Mouse (Mus musculus): ENCODE results near the gene Ltb. TPM values are rescaled to one million over a fixed set of nuclear protein-coding genes. Genes with fewer than 3 reads are reported as not detected.

Ltb gene
- total and polyA plus RNA-seq, 3 experiments: 0.78 to 1.2 TPM; not detected in 1

DNA sequence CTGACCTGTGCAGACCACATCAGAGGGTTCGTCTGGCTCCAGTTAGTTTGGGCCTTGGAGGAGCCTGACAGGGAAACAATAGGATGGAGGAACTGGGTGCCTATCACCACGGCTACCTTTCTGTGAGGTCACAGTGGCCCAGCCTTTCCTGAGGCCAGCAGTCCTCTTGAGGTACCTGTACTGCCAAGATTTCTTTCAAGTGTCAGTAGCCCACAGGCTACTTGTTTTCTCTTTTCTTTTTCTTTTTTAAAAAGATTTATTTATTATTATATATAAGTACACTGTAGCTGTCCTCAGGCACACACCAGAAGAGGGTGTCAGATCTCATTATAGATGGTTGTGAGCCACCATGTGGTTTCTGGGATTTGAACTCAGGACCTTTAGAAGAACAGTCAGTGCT is 18.3 kb upstream of the Ltb start, which contains the start of gene Aif1:
TSS of gene Aif1 (minus strand) at position 101 of the 400 bp plus-strand sequence.
- H3K4me1 ChIP-seq (ENCODE audit: insufficient read depth, low read depth, low read length): peaks cover 46% of the 10 kb centered on the region
- ATAC-seq (ENCODE audit: extremely low read depth, insufficient number of reproducible peaks, low FRiP score, poor library complexity, severe bottlenecking) (no peak), DNase-seq (ENCODE audit: low spot score) (no peak)
- H3K9me3 ChIP-seq (replicated peaks): no peaks in the 10 kb centered on the region
- no peak within 1 kb of the TSS for H3K4me3 ChIP-seq (ENCODE audit: low read depth, low read length)
- H3K36me3 ChIP-seq (replicated peaks): no peaks in the 10 kb centered on the region
- H3K27me3 ChIP-seq (ENCODE audit: insufficient read depth, low read length): peaks cover 23% of the 10 kb centered on the region
- TF ChIP-seq CTCF (IDR thresholded peaks at IDR 0.05; ENCODE audit: low read depth, low read length) (no peak), POLR2AphosphoS5 (IDR thresholded peaks at IDR 0.05; ENCODE audit: insufficient replicate concordance, low read depth, low read length) (no peak), GATA1 (IDR thresholded peaks at IDR 0.05; ENCODE audit: borderline replicate concordance, low read length) (no peak), GATA2 (IDR thresholded peaks at IDR 0.05; ENCODE audit: borderline replicate concordance, low read depth, low read length) (no peak), TAL1 (conservative IDR thresholded peaks at IDR 0.05; ENCODE audit: low read depth, low read length) (no peak)

DNA sequence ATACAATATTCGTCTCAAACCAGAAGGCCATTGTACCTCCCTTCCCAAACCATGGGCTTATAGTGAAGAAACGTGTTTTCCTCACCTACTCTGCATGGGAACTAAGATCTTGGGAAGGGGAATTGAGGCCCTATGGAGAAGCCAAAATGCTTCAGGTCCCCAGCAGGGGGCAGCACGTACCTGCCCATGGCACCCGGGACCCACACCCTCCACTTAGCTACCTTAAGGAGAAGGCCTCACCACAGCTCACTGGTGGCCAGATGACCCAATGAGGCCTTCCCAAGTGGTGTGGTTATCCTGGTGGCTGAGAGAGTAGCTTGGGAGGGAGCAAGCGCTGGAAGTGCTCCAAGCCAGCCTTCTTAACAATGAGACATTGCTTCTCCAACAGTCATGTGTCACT is 15.7 kb upstream of the Ltb start:
- Histone ChIP-seq H3K4me1 (ENCODE audit: insufficient read depth, low read depth, low read length) (peaks cover 33% of the 10 kb centered on the region), H3K4me3 (ENCODE audit: low read depth, low read length) (no peak overlapping the region; the same call in 1 of the 2 replicates), H3K36me3 (replicated peaks) (no peaks in the 10 kb centered on the region), H3K27me3 (ENCODE audit: insufficient read depth, low read length) (peaks cover 5% of the 10 kb centered on the region), H3K9me3 (replicated peaks) (no peaks in the 10 kb centered on the region)
- ATAC-seq (ENCODE audit: extremely low read depth, insufficient number of reproducible peaks, low FRiP score, poor library complexity, severe bottlenecking): 0 out of 2 replicates have a peak, but pooled peaks have one; percentile 28
- TF ChIP-seq TAL1 (conservative IDR thresholded peaks at IDR 0.05; ENCODE audit: low read depth, low read length) (no peak), CTCF (IDR thresholded peaks at IDR 0.05; ENCODE audit: low read depth, low read length) (peak; percentile 89)
- peak; percentile 70 for DNase-seq (ENCODE audit: low spot score)

DNA sequence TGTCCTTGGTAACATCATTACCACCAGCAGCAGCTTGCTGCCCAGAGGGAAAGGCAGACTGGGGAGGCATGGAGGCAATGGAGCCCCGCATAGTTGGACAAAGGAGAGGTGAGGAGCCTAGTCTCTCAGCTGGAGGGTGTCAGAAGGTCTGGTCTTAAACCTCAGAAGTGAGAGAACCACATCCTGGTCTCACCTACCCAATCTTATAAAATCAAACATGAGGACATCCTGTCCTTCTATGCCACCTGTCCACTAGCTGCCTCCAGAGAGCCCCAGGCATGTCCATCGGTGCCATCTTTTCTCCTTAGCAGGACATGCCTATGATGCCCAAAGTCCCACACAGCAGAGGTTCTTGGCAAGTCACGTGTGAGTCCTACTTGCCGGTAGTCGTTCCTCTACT is 14.1 kb upstream of the Ltb start:
- no peak for TF ChIP-seq GATA1 (IDR thresholded peaks at IDR 0.05; ENCODE audit: borderline replicate concordance, low read length)
- TF ChIP-seq POLR2AphosphoS5 (IDR thresholded peaks at IDR 0.05; ENCODE audit: insufficient replicate concordance, low read depth, low read length): no peak
- TF ChIP-seq GATA2 (IDR thresholded peaks at IDR 0.05; ENCODE audit: borderline replicate concordance, low read depth, low read length): no peak
- no peak for TF ChIP-seq TAL1 (conservative IDR thresholded peaks at IDR 0.05; ENCODE audit: low read depth, low read length)
- no peak for TF ChIP-seq CTCF (IDR thresholded peaks at IDR 0.05; ENCODE audit: low read depth, low read length)
- H3K36me3 ChIP-seq (replicated peaks): peaks cover 13% of the 10 kb centered on the region
- no peaks in the 10 kb centered on the region for H3K27me3 ChIP-seq (ENCODE audit: insufficient read depth, low read length)
- DNase-seq (ENCODE audit: low spot score) (no peak), ATAC-seq (ENCODE audit: extremely low read depth, insufficient number of reproducible peaks, low FRiP score, poor library complexity, severe bottlenecking) (no peak)
- H3K9me3 ChIP-seq (replicated peaks): no peaks in the 10 kb centered on the region
- H3K4me3 ChIP-seq (ENCODE audit: low read depth, low read length): no peak overlapping the region
- peaks cover 31% of the 10 kb centered on the region for H3K4me1 ChIP-seq (ENCODE audit: insufficient read depth, low read depth, low read length)

DNA sequence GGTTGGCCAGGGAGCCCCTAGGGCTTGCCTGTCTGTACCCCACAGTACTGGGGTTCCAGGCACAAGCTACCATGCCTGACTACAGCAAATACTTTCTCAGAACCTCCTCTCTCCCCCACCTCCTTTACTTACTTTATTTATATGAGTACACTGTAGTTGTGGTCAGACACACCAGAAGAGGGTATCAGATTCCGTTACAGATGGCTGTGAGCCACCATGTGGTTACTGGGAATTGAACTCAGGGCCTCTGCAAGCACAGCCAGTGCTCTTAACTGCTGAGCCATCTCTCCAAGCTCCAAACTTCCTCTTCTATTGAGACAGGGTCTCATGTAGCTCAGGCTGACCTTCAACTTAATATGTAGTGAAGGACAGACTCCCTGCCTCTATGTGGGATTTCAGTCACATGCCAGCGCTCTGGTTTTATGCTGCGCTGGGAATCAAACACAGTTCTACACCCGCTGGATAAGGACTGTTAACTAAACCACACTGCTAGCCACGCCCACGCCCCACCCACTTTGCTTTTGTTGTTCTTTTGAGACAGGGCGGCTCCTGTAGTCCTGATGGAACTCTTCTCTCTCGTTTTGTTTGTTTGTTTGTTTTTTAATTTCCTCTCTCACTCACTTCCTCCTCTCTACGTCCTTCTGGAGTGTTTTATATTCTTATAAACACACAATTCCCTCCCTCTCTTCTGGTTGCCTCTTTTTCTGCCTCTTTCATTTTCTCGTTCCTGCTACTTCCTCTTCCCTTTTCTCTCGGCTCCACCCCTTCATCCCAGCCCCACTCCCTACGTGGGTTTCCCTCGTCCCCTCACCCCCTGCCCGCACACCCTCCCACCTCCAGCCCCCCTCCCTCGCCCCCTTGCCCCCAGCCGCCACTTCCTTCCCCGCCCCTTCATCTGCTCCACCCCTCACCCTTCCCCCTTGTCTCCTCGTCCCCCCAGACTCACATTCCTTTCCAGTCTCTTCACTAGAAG is 8.3 kb upstream of the Ltb start:
- peaks cover 62% of the 10 kb centered on the region for H3K4me1 ChIP-seq (ENCODE audit: insufficient read depth, low read depth, low read length)
- ATAC-seq (ENCODE audit: extremely low read depth, insufficient number of reproducible peaks, low FRiP score, poor library complexity, severe bottlenecking): 0 out of 2 replicates have a peak, but pooled peaks have one; percentile 19

DNA sequence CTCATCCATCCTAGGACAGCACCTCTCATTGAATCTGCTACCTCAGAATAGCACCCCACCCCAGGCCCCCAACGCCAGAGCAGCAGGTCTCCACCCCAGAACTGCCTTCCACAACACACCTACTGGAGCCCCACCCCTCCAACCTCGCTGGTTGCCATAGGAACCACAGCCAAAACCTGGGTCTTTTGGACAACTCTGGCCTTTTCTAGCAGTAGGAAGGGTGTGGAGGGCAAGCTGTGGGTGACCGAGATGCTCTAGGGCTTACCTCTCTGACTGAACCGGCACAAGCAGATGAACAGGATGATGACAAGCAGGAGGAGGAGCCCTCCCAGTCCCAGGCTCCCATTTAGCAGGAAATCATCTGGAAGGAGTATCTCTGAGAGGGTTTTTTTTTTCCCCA is 7.6 kb upstream of the Ltb start:
- H3K36me3 ChIP-seq (replicated peaks): peaks cover 15% of the 10 kb centered on the region
- H3K4me1 ChIP-seq (ENCODE audit: insufficient read depth, low read depth, low read length): peaks cover 63% of the 10 kb centered on the region
- H3K4me3 ChIP-seq (ENCODE audit: low read depth, low read length): peak overlapping the region; percentile 66
- H3K9me3 ChIP-seq (replicated peaks): no peaks in the 10 kb centered on the region
- TF ChIP-seq GATA2 (IDR thresholded peaks at IDR 0.05; ENCODE audit: borderline replicate concordance, low read depth, low read length) (no peak), TAL1 (conservative IDR thresholded peaks at IDR 0.05; ENCODE audit: low read depth, low read length) (no peak), CTCF (IDR thresholded peaks at IDR 0.05; ENCODE audit: low read depth, low read length) (no peak), GATA1 (IDR thresholded peaks at IDR 0.05; ENCODE audit: borderline replicate concordance, low read length) (no peak), POLR2AphosphoS5 (IDR thresholded peaks at IDR 0.05; ENCODE audit: insufficient replicate concordance, low read depth, low read length) (no peak)
- no peaks in the 10 kb centered on the region for H3K27me3 ChIP-seq (ENCODE audit: insufficient read depth, low read length)
- ATAC-seq (ENCODE audit: extremely low read depth, insufficient number of reproducible peaks, low FRiP score, poor library complexity, severe bottlenecking) (peak; percentile 24; the same call in 1 of the 2 replicates), DNase-seq (ENCODE audit: low spot score) (no peak)

More for the DNA sequence above, 8.3 kb upstream of the Ltb start:
- Histone ChIP-seq H3K9me3 (replicated peaks) (no peaks in the 10 kb centered on the region), H3K27me3 (ENCODE audit: insufficient read depth, low read length) (no peaks in the 10 kb centered on the region), H3K36me3 (replicated peaks) (peaks cover 15% of the 10 kb centered on the region), H3K4me3 (ENCODE audit: low read depth, low read length) (peak overlapping the region; percentile 66)
- no peak for TF ChIP-seq GATA1 (IDR thresholded peaks at IDR 0.05; ENCODE audit: borderline replicate concordance, low read length)
- TF ChIP-seq POLR2AphosphoS5 (IDR thresholded peaks at IDR 0.05; ENCODE audit: insufficient replicate concordance, low read depth, low read length): no peak
- TF ChIP-seq CTCF (IDR thresholded peaks at IDR 0.05; ENCODE audit: low read depth, low read length): no peak
- no peak for TF ChIP-seq GATA2 (IDR thresholded peaks at IDR 0.05; ENCODE audit: borderline replicate concordance, low read depth, low read length)
- no peak for TF ChIP-seq TAL1 (conservative IDR thresholded peaks at IDR 0.05; ENCODE audit: low read depth, low read length)
- peak; percentile 72 for DNase-seq (ENCODE audit: low spot score)

DNA sequence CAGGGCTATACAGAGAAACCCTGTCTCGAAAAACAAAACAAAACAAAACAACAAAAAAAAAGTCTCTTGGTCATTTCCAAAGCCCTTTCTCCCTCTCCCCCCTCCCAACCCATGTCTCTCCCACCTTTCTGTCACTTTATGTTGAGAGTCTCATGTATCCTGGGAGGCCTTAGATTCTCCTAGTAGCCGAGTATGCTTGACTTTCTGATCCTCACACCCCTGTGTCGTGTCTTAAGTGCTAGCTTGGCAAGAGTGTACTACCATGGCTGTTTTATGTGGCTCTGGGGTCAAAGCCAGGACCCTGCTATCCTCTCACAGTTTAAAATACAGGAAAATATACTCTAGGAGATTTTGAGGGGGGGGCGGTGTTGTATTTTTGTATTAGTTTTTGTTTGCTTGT is 6.9 kb upstream of the Ltb start:
- DNase-seq (ENCODE audit: low spot score) (no peak), ATAC-seq (ENCODE audit: extremely low read depth, insufficient number of reproducible peaks, low FRiP score, poor library complexity, severe bottlenecking) (no peak)
- H3K36me3 ChIP-seq (replicated peaks): peaks cover 15% of the 10 kb centered on the region
- peaks cover 66% of the 10 kb centered on the region for H3K4me1 ChIP-seq (ENCODE audit: insufficient read depth, low read depth, low read length)
- no peaks in the 10 kb centered on the region for H3K9me3 ChIP-seq (replicated peaks)
- no peaks in the 10 kb centered on the region for H3K27me3 ChIP-seq (ENCODE audit: insufficient read depth, low read length)
- no peak for TF ChIP-seq GATA1 (IDR thresholded peaks at IDR 0.05; ENCODE audit: borderline replicate concordance, low read length)
- TF ChIP-seq CTCF (IDR thresholded peaks at IDR 0.05; ENCODE audit: low read depth, low read length): no peak
- TF ChIP-seq POLR2AphosphoS5 (IDR thresholded peaks at IDR 0.05; ENCODE audit: insufficient replicate concordance, low read depth, low read length): no peak
- TF ChIP-seq TAL1 (conservative IDR thresholded peaks at IDR 0.05; ENCODE audit: low read depth, low read length): no peak
- TF ChIP-seq GATA2 (IDR thresholded peaks at IDR 0.05; ENCODE audit: borderline replicate concordance, low read depth, low read length): no peak
- peak overlapping the region; percentile 60; the same call in 1 of the 2 replicates for H3K4me3 ChIP-seq (ENCODE audit: low read depth, low read length)
